Mouse (Mus musculus): ENCODE data around the gene Kcnk5. TPM values are rescaled to one million over a fixed set of nuclear protein-coding genes. Genes with fewer than 3 reads are reported as not detected.

The Kcnk5 gene
- polyA plus RNA-seq (2012; ENCODE audit: insufficient read depth, insufficient read length, low replicate concordance, missing spikeins): not detected in 2 replicates

GRCm38 (mm10) chr14:20181466-20181921 is at the start of gene Kcnk5:
Gene Kcnk5 (minus strand): TSS chr14:20181809.
- H3K27ac ChIP-seq (ENCODE audit: insufficient read depth, low read depth, low read length): no peak within 1 kb of the TSS
- WGBS: under 1% methylated on average over 36 of the region's 36 CpGs
- H3K4me1 ChIP-seq (ENCODE audit: control insufficient read depth, insufficient read depth, low read length): peaks cover 14% of the 10 kb centered on the region
- H3K4me3 ChIP-seq (ENCODE audit: insufficient read depth, low read depth, low read length): peak within 1 kb of the TSS; percentile 57
- TF ChIP-seq CTCF (IDR thresholded peaks at IDR 0.05; ENCODE audit: insufficient read depth, low read depth, low read length) (no peak), POLR2A (IDR thresholded peaks at IDR 0.05; ENCODE audit: insufficient read depth, low read depth, low read length) (0 out of 2 replicates have a peak, but pooled peaks have one; percentile 30)

GRCm38 (mm10) chr14:20230063-20230491 is 48.5 kb upstream of the Kcnk5 start:
- H3K27ac ChIP-seq (ENCODE audit: insufficient read depth, low read depth, low read length): no peak overlapping the region
- no peak overlapping the region for H3K4me3 ChIP-seq (ENCODE audit: insufficient read depth, low read depth, low read length)
- peaks cover 10% of the 10 kb centered on the region for H3K4me1 ChIP-seq (ENCODE audit: control insufficient read depth, insufficient read depth, low read length)
- TF ChIP-seq POLR2A (IDR thresholded peaks at IDR 0.05; ENCODE audit: insufficient read depth, low read depth, low read length): no peak
- no peak for TF ChIP-seq CTCF (IDR thresholded peaks at IDR 0.05; ENCODE audit: insufficient read depth, low read depth, low read length)
- WGBS: 85% methylated on average over 7 of the region's 7 CpGs

- Histone ChIP-seq H3K4me3 (ENCODE audit: insufficient read depth, low read depth, low read length) (no peak overlapping the region), H3K27ac (ENCODE audit: insufficient read depth, low read depth, low read length) (no peak overlapping the region), H3K4me1 (ENCODE audit: control insufficient read depth, insufficient read depth, low read length) (peaks cover 10% of the 10 kb centered on the region)
- TF ChIP-seq POLR2A (IDR thresholded peaks at IDR 0.05; ENCODE audit: insufficient read depth, low read depth, low read length) (no peak), CTCF (IDR thresholded peaks at IDR 0.05; ENCODE audit: insufficient read depth, low read depth, low read length) (no peak)
- WGBS: 47% methylated on average over 6 of the region's 6 CpGs
Measured at GRCm38 (mm10) chr14:20229437-20229836, 47.8 kb upstream of the Kcnk5 start.

GRCm38 (mm10) chr14:20228336-20228735 is 46.7 kb upstream of the Kcnk5 start:
- no peak for TF ChIP-seq CTCF (IDR thresholded peaks at IDR 0.05; ENCODE audit: insufficient read depth, low read depth, low read length)
- no peak for TF ChIP-seq POLR2A (IDR thresholded peaks at IDR 0.05; ENCODE audit: insufficient read depth, low read depth, low read length)
- 79% methylated on average over 4 of the region's 4 CpGs for WGBS
- H3K27ac ChIP-seq (ENCODE audit: insufficient read depth, low read depth, low read length): no peak overlapping the region
- peaks cover 10% of the 10 kb centered on the region for H3K4me1 ChIP-seq (ENCODE audit: control insufficient read depth, insufficient read depth, low read length)
- H3K4me3 ChIP-seq (ENCODE audit: insufficient read depth, low read depth, low read length): no peak overlapping the region

- Histone ChIP-seq H3K4me3 (ENCODE audit: insufficient read depth, low read depth, low read length) (no peak overlapping the region), H3K27ac (ENCODE audit: insufficient read depth, low read depth, low read length) (no peak overlapping the region), H3K4me1 (ENCODE audit: control insufficient read depth, insufficient read depth, low read length) (peaks cover 10% of the 10 kb centered on the region)
- 48% methylated on average over 2 of the region's 2 CpGs for WGBS
- TF ChIP-seq CTCF (IDR thresholded peaks at IDR 0.05; ENCODE audit: insufficient read depth, low read depth, low read length) (no peak), POLR2A (IDR thresholded peaks at IDR 0.05; ENCODE audit: insufficient read depth, low read depth, low read length) (no peak)
Measured at GRCm38 (mm10) chr14:20226982-20227381, 45.4 kb upstream of the Kcnk5 start.

GRCm38 (mm10) chr14:20226488-20226887 is 44.9 kb upstream of the Kcnk5 start:
- H3K27ac ChIP-seq (ENCODE audit: insufficient read depth, low read depth, low read length): no peak overlapping the region
- H3K4me1 ChIP-seq (ENCODE audit: control insufficient read depth, insufficient read depth, low read length): peaks cover 10% of the 10 kb centered on the region
- no peak overlapping the region for H3K4me3 ChIP-seq (ENCODE audit: insufficient read depth, low read depth, low read length)
- no peak for TF ChIP-seq POLR2A (IDR thresholded peaks at IDR 0.05; ENCODE audit: insufficient read depth, low read depth, low read length)
- no peak for TF ChIP-seq CTCF (IDR thresholded peaks at IDR 0.05; ENCODE audit: insufficient read depth, low read depth, low read length)
- 60% methylated on average over 7 of the region's 7 CpGs for WGBS

- no peak overlapping the region for H3K27ac ChIP-seq (ENCODE audit: insufficient read depth, low read depth, low read length)
- no peak overlapping the region for H3K4me3 ChIP-seq (ENCODE audit: insufficient read depth, low read depth, low read length)
- WGBS: 73% methylated on average over 4 of the region's 4 CpGs
- H3K4me1 ChIP-seq (ENCODE audit: control insufficient read depth, insufficient read depth, low read length): peaks cover 10% of the 10 kb centered on the region
- TF ChIP-seq CTCF (IDR thresholded peaks at IDR 0.05; ENCODE audit: insufficient read depth, low read depth, low read length) (no peak), POLR2A (IDR thresholded peaks at IDR 0.05; ENCODE audit: insufficient read depth, low read depth, low read length) (no peak)
Measured at GRCm38 (mm10) chr14:20225525-20225924, 43.9 kb upstream of the Kcnk5 start.

GRCm38 (mm10) chr14:20224576-20225218 is 43.1 kb upstream of the Kcnk5 start:
- H3K27ac ChIP-seq (ENCODE audit: insufficient read depth, low read depth, low read length): no peak overlapping the region
- TF ChIP-seq POLR2A (IDR thresholded peaks at IDR 0.05; ENCODE audit: insufficient read depth, low read depth, low read length): no peak
- TF ChIP-seq CTCF (IDR thresholded peaks at IDR 0.05; ENCODE audit: insufficient read depth, low read depth, low read length): no peak
- no peak overlapping the region for H3K4me3 ChIP-seq (ENCODE audit: insufficient read depth, low read depth, low read length)
- 55% methylated on average over 10 of the region's 10 CpGs for WGBS
- peaks cover 6% of the 10 kb centered on the region for H3K4me1 ChIP-seq (ENCODE audit: control insufficient read depth, insufficient read depth, low read length)

GRCm38 (mm10) chr14:20224163-20224562 is 42.6 kb upstream of the Kcnk5 start:
- no peak overlapping the region for H3K4me3 ChIP-seq (ENCODE audit: insufficient read depth, low read depth, low read length)
- no peak for TF ChIP-seq POLR2A (IDR thresholded peaks at IDR 0.05; ENCODE audit: insufficient read depth, low read depth, low read length)
- no peak for TF ChIP-seq CTCF (IDR thresholded peaks at IDR 0.05; ENCODE audit: insufficient read depth, low read depth, low read length)
- H3K27ac ChIP-seq (ENCODE audit: insufficient read depth, low read depth, low read length): no peak overlapping the region
- H3K4me1 ChIP-seq (ENCODE audit: control insufficient read depth, insufficient read depth, low read length): peaks cover 2% of the 10 kb centered on the region; the same call in 1 of the 2 replicates
- WGBS: 37% methylated on average over 4 of the region's 4 CpGs
